Mouse (Mus musculus) retina, postnatal 1 day (tissue): ENCODE measurements around the gene Nlrp4b.
"Not testable (repeated sequence)": the region's sequence is repeated elsewhere in the genome, so short reads cannot be mapped to it uniquely, and the experiment has no call there.

Experiments used
- DNase-seq: peaks from one replicate; pipeline ENCODE4 v3.0.0-alpha.2; 2012

The Nlrp4b gene

GRCm38 (mm10) chr7:10687489-10687888, at the start of gene Nlrp4b:
TSS of gene Nlrp4b (plus strand) at chr7:10687789.
- DNase-seq, result no peak

GRCm38 (mm10) chr7:10754264-10754663, 66.7 kb downstream of the Nlrp4b start, which contains the start of gene Vmn1r71:
TSS of gene Vmn1r71 (minus strand) at chr7:10754364.
- DNase-seq, result no peak

GRCm38 (mm10) chr7:10757551-10757950, 70.0 kb downstream of the Nlrp4b start:
- not testable (repeated sequence) for DNase-seq
